Mouse (Mus musculus) kidney, postnatal 10 days (tissue): ENCODE measurements around the gene Dnph1.
A peak's percentile ranks its signal among the peaks of the same experiment; 100 is the strongest.
"Not testable (repeated sequence)": the region's sequence is repeated elsewhere in the genome, so short reads cannot be mapped to it uniquely, and the experiment has no call there.

Experiments
- DNase-seq: peaks from one replicate; pipeline ENCODE4 v3.0.0; 2021; ENCODE audit warnings: mixed read lengths

Dnph1 gene

GRCm38 (mm10) chr17:46496623-46497434, at the start of gene Dnph1:
Dnph1 (plus strand) TSS chr17:46496711.
- peak; percentile 83 for DNase-seq

GRCm38 (mm10) chr17:46452683-46453082, 43.8 kb upstream of the Dnph1 start:
- DNase-seq: no peak

- DNase-seq: no peak
Measured at GRCm38 (mm10) chr17:46453302-46453948, 43.1 kb upstream of the Dnph1 start.

GRCm38 (mm10) chr17:46453970-46454411, 42.5 kb upstream of the Dnph1 start:
- no peak for DNase-seq

- no peak for DNase-seq
Measured at GRCm38 (mm10) chr17:46454539-46454938, 42.0 kb upstream of the Dnph1 start.

GRCm38 (mm10) chr17:46455110-46455691, 41.3 kb upstream of the Dnph1 start:
- peak; percentile 71 for DNase-seq

- peak; percentile 75 for DNase-seq
Measured at GRCm38 (mm10) chr17:46457791-46458190, 38.7 kb upstream of the Dnph1 start.

GRCm38 (mm10) chr17:46458439-46458838, 38.1 kb upstream of the Dnph1 start:
- no peak for DNase-seq

GRCm38 (mm10) chr17:46460673-46461072, 35.8 kb upstream of the Dnph1 start:
- DNase-seq: peak; percentile 40

GRCm38 (mm10) chr17:46461347-46461746, 35.2 kb upstream of the Dnph1 start:
- peak; percentile 50 for DNase-seq

GRCm38 (mm10) chr17:46462226-46462625, 34.3 kb upstream of the Dnph1 start:
- no peak for DNase-seq

- no peak for DNase-seq
Measured at GRCm38 (mm10) chr17:46467830-46468229, 28.7 kb upstream of the Dnph1 start.

- DNase-seq: no peak
Measured at GRCm38 (mm10) chr17:46476601-46477000, 19.9 kb upstream of the Dnph1 start.

- DNase-seq: no peak
Measured at GRCm38 (mm10) chr17:46477286-46477685, 19.2 kb upstream of the Dnph1 start.

- DNase-seq: peak; percentile 69
Measured at GRCm38 (mm10) chr17:46483561-46484001, 12.9 kb upstream of the Dnph1 start.

GRCm38 (mm10) chr17:46484021-46484431, 12.5 kb upstream of the Dnph1 start:
- peak; percentile 75 for DNase-seq

GRCm38 (mm10) chr17:46484461-46484875, 12.0 kb upstream of the Dnph1 start:
- DNase-seq: no peak

- DNase-seq: no peak
Measured at GRCm38 (mm10) chr17:46486995-46487394, 9.5 kb upstream of the Dnph1 start.

- DNase-seq: no peak
Measured at GRCm38 (mm10) chr17:46487431-46487830, 9.1 kb upstream of the Dnph1 start, which contains the start of gene Ttbk1. Ttbk1 (minus strand) TSS chr17:46487675.

- no peak for DNase-seq
Measured at GRCm38 (mm10) chr17:46495486-46495885, 1.0 kb upstream of the Dnph1 start.

GRCm38 (mm10) chr17:46496081-46496480, 430 bp upstream of the Dnph1 start:
- DNase-seq: not testable (repeated sequence)

GRCm38 (mm10) chr17:46497956-46498355, 1.4 kb downstream of the Dnph1 start:
- DNase-seq: no peak

GRCm38 (mm10) chr17:46502775-46503174, 6.3 kb downstream of the Dnph1 start:
- DNase-seq: no peak
